Mouse (Mus musculus) brain, embryonic 14.5 days (tissue): ENCODE measurements at regions not wholly inside any gene's neighbourhood (a gene's known extent, or its start where the extent isn't known, plus 50 kb on each side); places are given as distances from the start of the nearest gene placed in this dataset.

ENCODE experiments used
- CTCF ChIP-seq: fragments of 200-500 bp; IDR thresholded peaks from 2 replicates; pipeline ENCODE4 v1.5.1; 2012; ENCODE audit warnings: inconsistent platforms, mild to moderate bottlenecking, moderate library complexity, borderline replicate concordance; ENCODE audit not compliant: insufficient read depth, insufficient read length; ENCODE audit errors: extremely low read depth
- POLR2A ChIP-seq: fragments of 200-500 bp; IDR thresholded peaks from 2 replicates; pipeline ENCODE4 v1.6.1; 2012; ENCODE audit warnings: mild to moderate bottlenecking, inconsistent platforms, borderline replicate concordance; ENCODE audit not compliant: poor library complexity, insufficient read depth, insufficient read length, severe bottlenecking; ENCODE audit errors: extremely low read depth

DNA sequence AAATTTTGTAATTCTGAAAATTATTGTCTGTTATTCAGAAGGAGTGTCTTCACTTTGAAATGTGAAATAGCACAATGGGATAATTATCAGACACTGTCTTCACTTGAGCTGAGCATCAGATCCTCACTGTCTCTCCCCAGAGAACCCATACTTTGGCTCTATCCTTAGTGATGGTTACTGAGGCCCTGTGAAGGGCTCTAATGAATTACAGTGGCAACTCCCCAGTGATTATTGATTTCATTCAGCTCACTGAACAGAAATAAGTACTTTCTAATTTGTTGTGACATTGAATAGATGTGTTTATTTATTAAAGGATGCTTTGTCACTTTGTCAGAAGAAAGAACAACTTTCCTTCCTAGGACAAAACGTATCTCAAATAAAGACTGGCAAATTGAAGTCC, 1389.5 kb upstream of the Igfbp7 start:
- TF ChIP-seq CTCF (no peak), POLR2A (no peak)
